Mouse (Mus musculus): ENCODE results near the gene Ccdc82.

Ccdc82 gene

DNA sequence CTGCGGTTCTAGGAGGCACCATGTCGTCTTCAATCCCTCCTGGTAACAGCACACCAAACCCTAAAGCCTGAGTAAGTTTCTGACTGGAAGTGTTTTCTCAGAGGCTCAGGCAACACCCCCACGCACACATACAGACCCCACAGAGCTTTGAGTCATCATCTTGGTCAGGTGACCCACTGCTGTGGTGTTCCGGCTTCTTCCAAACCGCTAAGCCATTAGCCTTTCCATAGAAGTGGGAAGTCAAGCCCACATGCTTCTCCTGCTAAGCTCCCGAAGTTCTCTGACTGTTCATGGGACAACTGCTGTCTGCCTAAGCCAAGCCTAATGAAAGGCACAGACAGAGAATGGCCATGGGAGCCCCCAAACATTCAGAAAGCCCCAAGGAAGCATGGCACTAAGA, 52.4 kb downstream of the Ccdc82 start:
- DNase-seq (ENCODE audit: low spot score in 2 of 2), result no peak

DNA sequence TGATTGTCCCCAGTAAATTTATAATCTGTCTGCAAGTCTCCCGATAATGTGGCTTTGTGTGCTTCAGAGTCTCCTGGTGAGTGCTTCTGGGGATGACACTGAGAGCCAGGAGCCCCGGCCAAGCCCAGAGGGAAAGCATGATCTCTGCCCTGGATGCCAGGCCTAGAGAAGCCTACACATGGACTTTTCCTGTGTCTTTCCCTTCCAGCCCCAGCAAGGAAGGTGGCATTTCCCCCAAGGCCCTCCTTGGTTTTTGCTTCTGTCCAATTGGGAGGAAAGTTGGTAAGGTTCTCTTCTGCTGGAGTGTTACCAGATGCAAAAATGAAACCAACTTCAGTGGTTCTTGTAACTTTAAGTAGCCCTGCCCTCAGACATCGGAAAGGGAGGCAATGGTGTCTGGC, 53.3 kb downstream of the Ccdc82 start:
- DNase-seq (ENCODE audit: low spot score in 2 of 2), result no peak

GRCm38 (mm10) chr9:13300891-13301782, 54.4 kb downstream of the Ccdc82 start:
- no peak for DNase-seq (ENCODE audit: low spot score in 2 of 2)

GRCm38 (mm10) chr9:13302183-13302825, 55.5 kb downstream of the Ccdc82 start:
- no peak for DNase-seq (ENCODE audit: low spot score in 2 of 2)

GRCm38 (mm10) chr9:13303099-13303771, 56.5 kb downstream of the Ccdc82 start:
- no peak for DNase-seq (ENCODE audit: low spot score in 2 of 2)

GRCm38 (mm10) chr9:13303976-13304375, 57.2 kb downstream of the Ccdc82 start:
- no peak for DNase-seq (ENCODE audit: low spot score in 2 of 2)

GRCm38 (mm10) chr9:13306471-13306870, 59.7 kb downstream of the Ccdc82 start:
- no peak for DNase-seq (ENCODE audit: low spot score in 2 of 2)

GRCm38 (mm10) chr9:13307226-13307625, 60.5 kb downstream of the Ccdc82 start:
- DNase-seq (ENCODE audit: low spot score in 2 of 2), result no peak

DNA sequence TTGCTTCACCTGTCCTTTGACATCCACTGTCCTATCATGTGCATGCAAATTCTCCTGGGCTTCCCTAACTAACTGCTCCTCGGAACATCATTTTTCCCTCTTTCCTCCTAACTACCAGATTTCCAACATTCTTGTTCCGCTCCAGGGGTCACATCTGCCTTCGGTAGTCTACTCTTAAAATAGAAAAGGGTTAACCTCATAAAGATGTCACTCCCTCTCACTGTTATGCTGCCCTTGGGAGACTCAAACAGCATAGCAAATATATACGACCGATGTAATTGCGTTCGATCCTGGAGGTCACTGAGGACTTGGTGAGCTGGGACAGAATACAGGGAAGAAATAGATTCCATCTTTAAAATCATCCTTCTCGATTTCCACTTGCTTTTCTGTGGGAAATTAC, 62.0 kb downstream of the Ccdc82 start:
- no peak for DNase-seq (ENCODE audit: low spot score in 2 of 2)

GRCm38 (mm10) chr9:13309807-13310206, 63.1 kb downstream of the Ccdc82 start:
- DNase-seq (ENCODE audit: low spot score in 2 of 2), result no peak

GRCm38 (mm10) chr9:13310236-13310635, 63.5 kb downstream of the Ccdc82 start:
- DNase-seq (ENCODE audit: low spot score in 2 of 2), result no peak

GRCm38 (mm10) chr9:13311094-13311493, 64.3 kb downstream of the Ccdc82 start:
- no peak for DNase-seq (ENCODE audit: low spot score in 2 of 2)

- DNase-seq (ENCODE audit: low spot score in 2 of 2), result no peak
Measured at GRCm38 (mm10) chr9:13313923-13314322, 67.2 kb downstream of the Ccdc82 start.

GRCm38 (mm10) chr9:13314577-13315004, 67.8 kb downstream of the Ccdc82 start:
- no peak for DNase-seq (ENCODE audit: low spot score in 2 of 2)

GRCm38 (mm10) chr9:13315393-13315792, 68.6 kb downstream of the Ccdc82 start:
- DNase-seq (ENCODE audit: low spot score in 2 of 2), result no peak

GRCm38 (mm10) chr9:13319566-13319965, 72.8 kb downstream of the Ccdc82 start:
- DNase-seq (ENCODE audit: low spot score in 2 of 2), result no peak

GRCm38 (mm10) chr9:13320800-13321364, 74.1 kb downstream of the Ccdc82 start:
- DNase-seq (ENCODE audit: low spot score in 2 of 2), result no peak

GRCm38 (mm10) chr9:13323074-13323473, 76.3 kb downstream of the Ccdc82 start:
- DNase-seq (ENCODE audit: low spot score in 2 of 2), result no peak

GRCm38 (mm10) chr9:13323612-13324011, 76.9 kb downstream of the Ccdc82 start:
- DNase-seq (ENCODE audit: low spot score in 2 of 2), result no peak
